Mouse (Mus musculus): ENCODE data around the gene Tbcd. TPM values are rescaled to one million over a fixed set of nuclear protein-coding genes. Genes with fewer than 3 reads are reported as not detected.

Tbcd gene
- polyA plus RNA-seq, 1 experiment: 23.4 TPM

DNA sequence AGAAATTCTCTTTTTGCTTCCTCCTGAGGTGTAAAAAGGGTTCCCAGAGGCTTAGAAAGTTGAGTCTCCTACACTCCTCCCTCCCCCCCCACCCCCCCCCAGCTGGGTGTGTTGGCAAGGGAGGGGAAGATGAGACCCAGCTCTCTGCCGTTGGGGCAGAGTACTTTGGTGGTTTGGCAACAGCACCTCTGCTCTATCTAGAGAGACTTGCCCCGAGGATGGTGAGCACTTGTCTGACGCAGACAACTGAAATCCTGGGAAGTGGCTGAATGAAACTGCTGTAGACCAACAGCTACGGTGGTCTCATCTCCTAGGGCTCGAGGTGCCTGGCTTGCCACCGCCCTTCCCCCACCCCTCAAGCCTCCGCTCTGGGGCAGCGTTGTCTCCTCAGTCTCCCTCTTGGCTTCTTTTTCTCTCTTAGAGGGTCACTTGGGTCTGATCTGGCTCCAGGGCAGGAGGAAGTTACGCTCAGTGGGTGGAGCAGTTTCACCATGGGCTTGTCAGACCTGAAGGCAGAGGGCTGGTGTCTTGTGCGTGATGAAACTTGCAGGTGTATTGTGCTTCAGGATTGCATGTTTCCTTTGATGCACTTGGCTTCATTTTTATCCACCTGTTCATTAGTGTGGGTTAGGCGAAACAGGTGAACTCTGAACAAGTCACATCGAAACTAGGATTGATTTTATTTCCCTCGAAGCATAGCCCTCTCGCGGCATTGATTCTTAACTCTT lies 27.9 kb downstream of the Tbcd start:
- TF ChIP-seq POLR2A (IDR thresholded peaks at IDR 0.05; ENCODE audit: control insufficient read depth, low read depth, low read length): no peak
- no peak for TF ChIP-seq CTCF (IDR thresholded peaks at IDR 0.05; ENCODE audit: control insufficient read depth, insufficient read depth, insufficient replicate concordance, low read depth, low read length)
- Histone ChIP-seq H3K27ac (ENCODE audit: control insufficient read depth, insufficient read depth, low read depth, low read length) (no peak overlapping the region), H3K4me1 (ENCODE audit: control insufficient read depth, insufficient read depth, low read length) (no peaks in the 10 kb centered on the region; the same call in 1 of the 2 replicates), H3K36me3 (ENCODE audit: control insufficient read depth, insufficient read depth, low read length) (peaks cover 2% of the 10 kb centered on the region; the same call in 1 of the 2 replicates), H3K27me3 (ENCODE audit: control insufficient read depth, insufficient read depth, low read length) (no peaks in the 10 kb centered on the region), H3K4me3 (ENCODE audit: control insufficient read depth, low read depth, low read length) (no peak overlapping the region)

DNA sequence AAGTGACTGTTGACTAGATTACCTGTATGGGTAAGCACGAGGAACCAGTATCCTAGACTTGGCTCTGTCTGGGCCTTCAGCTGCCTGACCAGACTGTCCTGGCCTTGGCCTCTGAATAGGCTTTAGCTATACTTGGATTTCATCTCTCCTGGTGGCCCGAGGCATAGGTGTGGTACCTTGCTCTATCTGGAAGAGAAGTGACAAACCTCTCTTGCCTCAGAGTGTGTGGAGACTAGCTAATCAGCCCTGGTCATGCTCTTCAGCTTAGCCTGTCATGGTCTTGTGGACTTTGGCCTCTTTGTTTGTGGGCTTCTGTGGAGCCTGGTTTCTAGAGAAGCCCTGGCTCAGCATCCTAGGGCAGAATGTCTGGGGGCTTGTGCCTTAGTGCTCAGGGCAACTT lies 29.4 kb downstream of the Tbcd start:
- Histone ChIP-seq H3K4me1 (ENCODE audit: control insufficient read depth, insufficient read depth, low read length) (no peaks in the 10 kb centered on the region), H3K27me3 (ENCODE audit: control insufficient read depth, insufficient read depth, low read length) (no peaks in the 10 kb centered on the region), H3K27ac (ENCODE audit: control insufficient read depth, insufficient read depth, low read depth, low read length) (no peak overlapping the region), H3K36me3 (ENCODE audit: control insufficient read depth, insufficient read depth, low read length) (peaks cover 2% of the 10 kb centered on the region; the same call in 1 of the 2 replicates), H3K4me3 (ENCODE audit: control insufficient read depth, low read depth, low read length) (no peak overlapping the region)
- TF ChIP-seq POLR2A (IDR thresholded peaks at IDR 0.05; ENCODE audit: control insufficient read depth, low read depth, low read length): no peak
- no peak for TF ChIP-seq CTCF (IDR thresholded peaks at IDR 0.05; ENCODE audit: control insufficient read depth, insufficient read depth, insufficient replicate concordance, low read depth, low read length)

DNA sequence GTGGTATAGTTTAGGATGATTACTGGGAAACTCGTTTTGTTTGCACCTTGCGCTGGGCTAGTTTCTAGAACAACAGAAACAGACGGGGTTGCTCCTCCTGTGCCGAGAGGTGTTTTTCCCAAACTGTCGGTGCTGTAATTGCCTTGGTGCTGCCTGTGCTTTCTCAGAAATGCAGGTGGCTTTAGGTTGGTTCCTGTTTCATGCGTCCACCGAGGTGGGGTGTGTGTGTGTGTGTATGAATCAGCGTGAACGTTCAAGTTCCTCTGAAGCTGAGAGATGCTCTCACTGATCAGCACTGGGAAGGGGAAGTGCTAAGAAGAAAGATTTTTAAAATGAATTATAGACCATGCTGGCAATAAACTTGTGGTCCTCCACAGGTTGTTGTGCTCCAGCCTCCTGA lies 34.1 kb downstream of the Tbcd start:
- H3K27ac ChIP-seq (ENCODE audit: control insufficient read depth, insufficient read depth, low read depth, low read length): no peak overlapping the region
- no peaks in the 10 kb centered on the region for H3K4me1 ChIP-seq (ENCODE audit: control insufficient read depth, insufficient read depth, low read length)
- TF ChIP-seq POLR2A (IDR thresholded peaks at IDR 0.05; ENCODE audit: control insufficient read depth, low read depth, low read length) (no peak), CTCF (IDR thresholded peaks at IDR 0.05; ENCODE audit: control insufficient read depth, insufficient read depth, insufficient replicate concordance, low read depth, low read length) (no peak)
- no peaks in the 10 kb centered on the region for H3K36me3 ChIP-seq (ENCODE audit: control insufficient read depth, insufficient read depth, low read length)
- no peak overlapping the region for H3K4me3 ChIP-seq (ENCODE audit: control insufficient read depth, low read depth, low read length)
- no peaks in the 10 kb centered on the region for H3K27me3 ChIP-seq (ENCODE audit: control insufficient read depth, insufficient read depth, low read length)

DNA sequence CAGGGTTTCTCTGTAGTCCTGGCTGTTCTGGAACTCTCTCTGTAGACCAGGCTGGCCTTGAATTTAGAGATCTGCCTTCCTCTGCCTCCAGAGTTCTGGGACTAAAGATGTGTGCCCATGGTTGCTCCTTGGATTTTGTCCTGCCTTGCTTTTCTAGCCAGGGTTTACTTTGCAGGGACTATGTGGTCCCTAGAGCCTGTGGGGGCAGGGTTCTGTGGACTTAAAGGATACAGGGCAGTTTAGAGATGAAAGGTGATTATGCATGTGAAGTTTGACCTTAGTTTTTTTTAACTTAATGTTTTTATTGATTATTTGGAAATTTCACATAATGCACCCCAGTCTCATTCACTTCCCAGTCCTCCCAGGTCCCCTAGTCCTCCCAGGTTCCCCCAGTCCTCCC lies 38.9 kb downstream of the Tbcd start:
- no peak overlapping the region for H3K4me3 ChIP-seq (ENCODE audit: control insufficient read depth, low read depth, low read length)
- H3K27ac ChIP-seq (ENCODE audit: control insufficient read depth, insufficient read depth, low read depth, low read length): no peak overlapping the region
- H3K36me3 ChIP-seq (ENCODE audit: control insufficient read depth, insufficient read depth, low read length): no peaks in the 10 kb centered on the region; the same call in 1 of the 2 replicates
- H3K27me3 ChIP-seq (ENCODE audit: control insufficient read depth, insufficient read depth, low read length): no peaks in the 10 kb centered on the region
- no peak for TF ChIP-seq POLR2A (IDR thresholded peaks at IDR 0.05; ENCODE audit: control insufficient read depth, low read depth, low read length)
- TF ChIP-seq CTCF (IDR thresholded peaks at IDR 0.05; ENCODE audit: control insufficient read depth, insufficient read depth, insufficient replicate concordance, low read depth, low read length): no peak
- no peaks in the 10 kb centered on the region for H3K4me1 ChIP-seq (ENCODE audit: control insufficient read depth, insufficient read depth, low read length)

DNA sequence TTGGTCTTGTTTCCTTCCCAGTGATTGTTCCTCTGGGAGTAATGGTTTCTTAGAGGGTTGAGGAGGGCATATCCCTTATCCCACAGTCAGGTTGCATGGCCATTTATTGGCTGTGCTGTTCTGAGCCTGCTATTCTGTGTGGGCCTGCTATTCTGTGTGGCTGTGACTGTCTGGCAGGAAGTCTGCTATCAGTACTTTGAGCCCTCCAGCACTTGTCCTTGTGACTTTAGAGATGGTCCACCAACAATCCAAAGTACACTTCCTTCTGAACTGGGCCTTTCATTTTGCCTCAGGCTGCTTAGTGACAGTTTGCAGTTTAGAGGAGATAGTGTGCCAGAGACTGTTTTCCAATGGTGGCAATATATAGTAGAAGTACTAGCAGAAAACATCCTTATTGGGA lies 48.8 kb downstream of the Tbcd start:
- H3K27ac ChIP-seq (ENCODE audit: control insufficient read depth, insufficient read depth, low read depth, low read length): no peak overlapping the region
- TF ChIP-seq CTCF (IDR thresholded peaks at IDR 0.05; ENCODE audit: control insufficient read depth, insufficient read depth, insufficient replicate concordance, low read depth, low read length): no peak
- no peak for TF ChIP-seq POLR2A (IDR thresholded peaks at IDR 0.05; ENCODE audit: control insufficient read depth, low read depth, low read length)
- H3K36me3 ChIP-seq (ENCODE audit: control insufficient read depth, insufficient read depth, low read length): no peaks in the 10 kb centered on the region; the same call in none of the 2 replicates
- no peaks in the 10 kb centered on the region for H3K4me1 ChIP-seq (ENCODE audit: control insufficient read depth, insufficient read depth, low read length)
- no peaks in the 10 kb centered on the region for H3K27me3 ChIP-seq (ENCODE audit: control insufficient read depth, insufficient read depth, low read length)
- no peak overlapping the region for H3K4me3 ChIP-seq (ENCODE audit: control insufficient read depth, low read depth, low read length)

DNA sequence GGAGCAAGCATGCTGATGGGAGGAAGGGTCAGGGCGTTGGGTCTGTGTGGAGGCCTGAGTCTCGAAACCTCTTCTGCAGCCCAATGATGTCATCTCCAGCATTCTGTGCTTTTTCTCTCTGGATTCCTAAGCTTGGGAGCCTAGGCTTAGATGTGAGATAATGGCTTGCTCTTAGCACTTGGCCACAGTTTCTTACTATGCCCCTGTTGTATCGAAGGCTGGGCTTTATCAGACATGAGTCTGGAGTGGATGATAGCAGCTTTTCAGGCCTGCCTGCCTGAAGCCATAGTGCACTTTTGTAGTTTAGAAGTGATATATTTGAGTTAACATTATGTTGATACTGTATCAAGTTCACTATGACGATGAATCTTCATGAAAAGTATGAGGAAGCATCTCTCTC lies 49.8 kb downstream of the Tbcd start:
- TF ChIP-seq CTCF (IDR thresholded peaks at IDR 0.05; ENCODE audit: control insufficient read depth, insufficient read depth, insufficient replicate concordance, low read depth, low read length) (no peak), POLR2A (IDR thresholded peaks at IDR 0.05; ENCODE audit: control insufficient read depth, low read depth, low read length) (no peak)
- Histone ChIP-seq H3K36me3 (ENCODE audit: control insufficient read depth, insufficient read depth, low read length) (no peaks in the 10 kb centered on the region; the same call in none of the 2 replicates), H3K4me3 (ENCODE audit: control insufficient read depth, low read depth, low read length) (no peak overlapping the region), H3K27me3 (ENCODE audit: control insufficient read depth, insufficient read depth, low read length) (no peaks in the 10 kb centered on the region), H3K27ac (ENCODE audit: control insufficient read depth, insufficient read depth, low read depth, low read length) (no peak overlapping the region), H3K4me1 (ENCODE audit: control insufficient read depth, insufficient read depth, low read length) (no peaks in the 10 kb centered on the region)

DNA sequence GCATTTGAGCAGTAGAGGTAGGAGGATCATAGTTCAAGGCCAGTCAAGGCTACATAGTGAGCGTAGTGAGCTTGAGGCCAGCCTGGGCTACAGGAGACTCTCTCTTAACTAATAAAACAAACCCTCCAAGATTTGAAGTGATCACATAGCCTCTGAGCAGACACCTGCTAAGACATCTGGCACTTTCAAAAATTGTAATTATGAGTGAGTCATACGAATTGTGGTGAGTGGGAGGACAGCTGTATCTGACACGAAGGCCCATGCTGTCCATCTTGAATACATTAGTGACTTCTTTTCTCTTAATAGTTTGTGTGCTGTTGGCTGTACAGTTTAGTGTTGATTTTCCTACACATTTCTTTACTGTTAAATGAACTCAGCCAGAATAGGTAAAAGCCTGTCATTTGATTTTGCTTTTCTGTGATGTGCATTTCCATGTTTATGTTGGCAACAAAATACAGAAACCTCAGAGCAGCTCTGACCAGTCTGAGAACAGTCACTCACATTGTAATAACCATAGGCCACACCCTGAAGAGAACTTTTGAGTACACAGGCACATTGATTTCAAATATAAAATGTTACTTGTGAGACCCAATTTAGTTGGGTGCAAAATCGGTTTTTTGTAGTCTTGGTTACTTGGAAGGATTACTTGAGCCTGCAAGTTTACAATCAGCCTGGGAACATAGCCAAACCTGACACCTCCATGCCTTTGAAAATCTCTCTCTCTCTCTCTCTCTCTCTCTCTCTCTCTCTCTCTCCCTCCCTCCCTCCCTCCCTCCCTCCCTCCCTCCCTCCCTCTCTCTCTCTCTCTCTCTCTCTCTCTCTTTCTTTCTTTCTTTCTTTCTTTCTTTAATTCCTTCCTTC lies 50.5 kb downstream of the Tbcd start:
- Histone ChIP-seq H3K36me3 (ENCODE audit: control insufficient read depth, insufficient read depth, low read length) (no peaks in the 10 kb centered on the region; the same call in none of the 2 replicates), H3K27ac (ENCODE audit: control insufficient read depth, insufficient read depth, low read depth, low read length) (no peak overlapping the region)
- no peak for TF ChIP-seq CTCF (IDR thresholded peaks at IDR 0.05; ENCODE audit: control insufficient read depth, insufficient read depth, insufficient replicate concordance, low read depth, low read length)

More for the DNA sequence above, 50.5 kb downstream of the Tbcd start:
- no peaks in the 10 kb centered on the region for H3K4me1 ChIP-seq (ENCODE audit: control insufficient read depth, insufficient read depth, low read length)
- no peak overlapping the region for H3K4me3 ChIP-seq (ENCODE audit: control insufficient read depth, low read depth, low read length)
- H3K27me3 ChIP-seq (ENCODE audit: control insufficient read depth, insufficient read depth, low read length): no peaks in the 10 kb centered on the region

Measured in testis, adult 2 months (tissue).